Mouse (Mus musculus) layer of hippocampus, adult 9-10 months (tissue): ENCODE data around the gene Prpf18.
"Not testable (repeated sequence)": the region's sequence is repeated elsewhere in the genome, so short reads cannot be mapped to it uniquely, and the experiment has no call there.

Experiments used
- DNase-seq: peaks from one replicate; pipeline ENCODE4 v3.0.0; 2022; ENCODE audit warnings: low spot score

The Prpf18 gene

DNA sequence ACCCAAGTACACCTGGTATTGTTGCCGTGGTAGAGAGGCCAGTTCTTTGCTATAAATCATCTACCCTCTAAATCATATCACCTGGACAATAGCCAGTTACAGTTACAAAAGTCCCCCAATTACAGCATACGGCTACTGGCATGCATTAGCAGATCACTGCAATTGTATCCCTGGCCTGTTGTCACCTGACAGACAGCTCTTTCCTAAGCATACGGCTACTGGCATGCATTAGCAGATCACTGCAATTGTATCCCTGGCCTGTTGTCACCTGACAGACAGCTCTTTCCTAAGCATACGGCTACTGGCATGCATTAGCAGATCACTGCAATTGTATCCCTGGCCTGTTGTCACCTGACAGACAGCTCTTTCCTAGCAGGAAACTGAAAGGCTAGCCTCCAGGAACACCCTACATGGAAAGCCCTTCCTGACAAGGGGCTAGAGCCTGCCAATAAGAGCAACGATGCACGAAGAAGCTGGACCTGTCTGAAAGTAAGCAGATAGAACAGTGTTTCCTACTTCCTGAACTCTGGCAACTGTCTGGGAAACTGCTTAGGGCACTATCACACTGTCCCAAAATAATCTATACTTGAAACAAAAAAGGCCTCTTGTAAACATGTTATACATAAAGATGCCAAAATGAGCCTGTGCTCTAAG is 37.5 kb downstream of the Prpf18 start:
- DNase-seq = not testable (repeated sequence)

DNA sequence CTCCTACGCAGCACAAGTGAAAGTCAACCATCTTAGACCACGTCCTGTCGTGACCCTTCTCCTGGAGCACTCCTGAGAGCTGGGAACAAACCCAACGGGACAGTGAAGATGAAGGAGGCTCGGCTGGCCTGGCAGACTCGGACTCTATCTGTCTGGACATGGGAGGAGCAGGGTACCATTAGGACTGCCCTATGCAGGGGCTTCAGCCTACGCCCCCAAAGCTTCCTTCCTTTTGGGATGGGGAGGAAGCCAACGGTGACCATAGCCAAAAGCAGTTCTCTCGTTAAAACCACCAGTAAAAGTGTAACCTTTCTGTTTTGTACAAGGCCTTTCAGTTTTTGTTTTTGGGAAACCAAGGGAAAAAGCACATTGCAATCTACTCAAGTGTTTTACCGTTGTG is 40.2 kb downstream of the Prpf18 start:
- DNase-seq = no peak

DNA sequence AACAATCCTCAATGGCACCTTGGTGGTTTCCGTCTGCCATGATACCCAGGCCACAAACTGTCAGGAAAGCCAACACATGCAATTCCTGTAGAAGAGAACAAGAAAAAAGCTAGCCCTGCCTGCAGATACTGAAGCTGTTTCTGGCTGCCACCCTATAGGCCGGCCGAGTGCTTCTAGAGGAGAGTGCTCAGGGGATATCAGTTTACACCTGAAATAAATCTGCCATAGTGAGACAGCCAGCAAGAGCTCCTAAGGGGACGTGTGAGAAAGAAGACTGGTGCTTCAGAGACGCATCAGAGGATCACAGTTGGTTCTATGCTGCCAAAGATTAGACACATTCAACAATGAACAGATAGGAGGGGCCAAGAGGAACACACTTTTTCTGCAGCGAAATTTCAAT is 40.6 kb downstream of the Prpf18 start:
- no peak for DNase-seq

DNA sequence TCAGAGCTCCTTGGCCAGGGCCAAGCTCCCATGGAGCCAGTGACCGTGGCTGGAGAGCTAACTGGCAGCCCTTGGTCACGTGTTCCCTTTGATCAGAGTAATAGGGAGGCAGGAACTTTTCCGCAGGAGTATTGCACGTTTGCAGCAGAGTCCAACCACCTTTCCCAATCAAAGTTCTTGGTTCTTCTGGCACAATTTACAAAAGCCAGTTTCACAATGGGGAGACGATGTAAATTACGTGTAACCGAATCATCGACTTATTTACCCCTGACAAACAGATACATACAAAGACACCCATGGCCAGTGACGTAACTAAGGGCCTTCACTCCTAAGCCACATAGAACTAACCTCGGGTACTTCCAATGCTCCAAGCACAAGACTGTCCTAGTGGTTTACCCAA is 42.5 kb downstream of the Prpf18 start:
- DNase-seq = no peak

DNA sequence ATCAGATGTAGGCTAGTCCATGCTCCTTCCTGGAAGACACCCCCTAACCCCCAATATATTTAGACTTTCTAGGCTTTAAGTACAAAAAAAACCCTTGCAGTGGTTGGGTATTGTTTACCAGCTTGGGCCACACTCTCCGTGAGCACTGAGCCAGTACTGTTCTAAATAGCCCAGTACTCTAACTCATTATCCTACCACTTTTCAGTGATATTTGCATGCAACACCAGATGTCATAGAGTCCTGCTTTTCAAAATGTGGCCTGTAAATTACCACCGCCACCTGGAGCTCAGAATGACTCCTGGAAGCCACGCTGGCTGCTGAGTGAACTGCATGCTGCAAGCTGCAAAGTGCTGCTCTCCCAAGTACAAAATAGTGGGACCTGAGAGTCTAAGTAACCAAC is 43.7 kb downstream of the Prpf18 start:
- no peak for DNase-seq

DNA sequence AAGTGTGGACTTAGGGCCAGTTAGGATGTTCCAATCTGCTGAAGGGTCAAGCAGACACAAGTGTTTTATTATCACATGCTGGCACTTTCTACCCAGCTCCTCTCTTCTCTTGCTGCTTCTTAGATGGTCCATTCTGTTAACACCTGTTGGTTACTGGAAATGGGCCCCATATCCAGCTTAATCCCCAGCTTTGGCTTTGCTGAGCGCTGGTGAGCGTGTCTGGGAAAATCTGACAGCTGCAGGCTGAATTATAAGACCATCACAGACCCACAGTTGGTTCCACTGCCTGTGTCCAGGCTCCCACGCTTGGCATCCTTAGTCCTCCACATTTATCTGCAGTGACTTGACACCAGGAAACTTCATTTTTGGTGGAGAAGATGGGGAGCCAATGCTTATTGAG is 45.4 kb downstream of the Prpf18 start:
- DNase-seq = no peak

DNA sequence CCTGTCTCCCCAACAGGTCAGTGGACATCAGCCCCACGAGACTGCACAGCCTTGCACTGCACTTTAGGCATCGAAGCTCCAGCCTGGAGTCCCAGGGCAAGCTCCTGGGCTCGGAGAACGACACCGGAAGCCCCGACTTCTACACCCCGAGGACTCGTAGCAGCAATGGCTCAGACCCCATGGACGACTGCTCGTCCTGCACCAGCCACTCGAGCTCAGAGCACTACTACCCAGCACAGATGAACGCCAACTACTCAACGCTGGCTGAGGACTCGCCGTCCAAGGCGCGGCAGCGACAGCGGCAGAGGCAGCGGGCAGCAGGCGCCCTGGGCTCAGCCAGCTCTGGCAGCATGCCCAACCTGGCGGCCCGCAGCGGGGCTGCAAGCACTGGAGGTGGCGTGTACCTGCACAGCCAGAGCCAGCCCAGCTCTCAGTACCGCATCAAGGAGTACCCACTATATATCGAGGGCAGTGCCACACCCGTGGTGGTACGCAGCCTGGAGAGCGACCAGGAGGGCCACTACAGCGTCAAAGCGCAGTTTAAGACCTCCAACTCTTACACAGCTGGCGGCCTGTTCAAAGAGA is 48.5 kb downstream of the Prpf18 start:
- DNase-seq = no peak

DNA sequence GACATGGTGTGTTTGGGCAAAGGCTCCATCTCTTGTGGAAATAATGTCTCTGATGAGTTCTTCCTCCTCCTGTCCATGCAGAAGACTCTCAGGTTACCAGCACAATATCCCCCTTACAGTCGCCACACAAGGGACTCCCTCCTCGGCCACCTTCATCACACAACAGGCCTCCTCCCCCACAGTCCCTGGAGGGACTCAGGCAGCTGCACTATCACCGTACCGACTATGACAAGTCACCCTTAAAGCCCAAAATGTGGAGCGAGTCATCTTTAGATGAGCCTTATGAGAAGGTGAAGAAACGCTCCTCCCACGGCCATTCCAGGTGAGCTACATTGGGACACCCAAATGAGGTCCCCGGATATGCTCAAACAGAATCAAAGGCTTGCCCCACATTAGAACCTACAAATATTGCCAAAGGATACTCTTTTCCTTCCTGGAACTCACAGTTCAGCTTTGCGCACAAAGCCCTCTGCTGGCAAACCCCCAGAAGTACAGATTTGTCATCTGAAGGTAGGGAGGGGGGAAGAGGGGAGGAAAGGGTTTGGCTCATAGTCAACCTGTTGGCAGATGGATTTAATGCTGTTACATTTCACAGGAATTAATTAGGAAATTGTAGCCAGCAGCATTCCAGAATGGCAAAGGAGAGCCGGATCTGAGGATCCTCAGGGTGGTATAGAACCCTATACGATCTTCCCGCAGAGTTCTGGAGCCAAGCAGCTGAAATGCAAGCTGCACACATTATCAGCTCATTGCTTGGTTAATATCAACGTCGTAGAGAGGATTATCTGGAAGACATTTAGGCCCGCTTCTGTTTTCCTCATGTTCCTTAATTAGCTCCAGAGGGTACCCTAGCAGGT is 50.7 kb downstream of the Prpf18 start:
- DNase-seq = peak; percentile 57

DNA sequence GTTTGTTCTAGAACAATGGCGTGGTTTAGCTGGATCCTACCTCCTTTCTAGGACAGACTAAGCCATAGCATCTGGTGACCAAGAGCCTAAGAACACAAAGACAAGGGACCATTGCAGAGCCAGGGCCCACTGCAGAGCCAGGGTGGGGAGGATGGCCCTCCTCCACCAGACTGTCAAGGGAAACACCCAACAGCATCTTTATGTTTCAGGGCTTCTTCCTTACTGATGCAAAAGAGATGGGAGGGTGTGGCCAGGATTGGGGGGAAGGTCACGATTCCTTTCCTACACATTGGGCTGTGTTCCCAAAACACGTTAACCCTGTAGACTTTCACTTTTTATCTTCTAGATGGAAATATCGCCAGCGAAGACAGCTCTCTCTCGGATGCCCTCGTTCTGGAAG is 54.9 kb downstream of the Prpf18 start:
- DNase-seq = no peak

DNA sequence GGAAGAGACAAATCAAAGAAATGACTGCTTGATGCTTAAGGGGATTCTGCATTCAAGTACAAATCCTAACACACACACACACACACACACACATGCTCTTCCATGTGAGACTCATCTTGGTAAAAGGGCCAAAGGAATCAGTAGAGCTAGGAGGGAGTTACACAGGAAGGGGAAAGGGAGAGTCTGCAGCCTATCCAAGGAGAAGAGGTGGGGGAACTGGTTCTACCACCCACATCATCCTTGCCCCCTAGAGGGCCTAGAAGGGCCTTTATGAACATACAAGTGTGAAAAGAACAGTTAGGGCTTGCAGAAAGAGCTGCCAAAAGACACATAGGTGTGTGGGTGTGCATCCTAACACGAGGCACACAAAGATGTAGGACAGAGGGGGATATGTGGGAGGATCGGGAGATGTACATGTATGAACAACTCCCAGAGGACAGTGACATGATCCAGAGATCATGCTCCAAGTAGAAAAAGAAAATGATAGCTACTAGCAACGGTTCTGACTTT is 58.0 kb downstream of the Prpf18 start:
- no peak for DNase-seq

DNA sequence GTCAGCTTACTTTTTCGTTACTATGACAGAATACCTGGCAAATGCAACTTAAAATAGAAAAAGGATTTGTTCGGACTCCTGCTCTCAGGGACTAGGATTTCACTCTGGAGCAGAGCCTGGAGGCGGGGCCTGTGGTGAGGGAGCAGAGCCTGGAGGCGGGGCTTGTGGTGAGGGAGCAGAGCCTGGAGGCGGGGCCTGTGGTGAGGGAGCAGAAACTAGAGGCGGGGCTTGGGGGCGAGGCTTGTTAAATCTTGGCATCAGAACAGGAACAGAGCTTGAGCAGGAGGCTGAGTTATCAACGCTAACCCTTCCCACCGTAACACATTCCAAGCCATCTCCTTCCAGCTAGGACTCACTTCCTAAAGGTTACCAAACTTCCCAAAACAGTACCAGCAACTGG is 58.5 kb downstream of the Prpf18 start:
- no peak for DNase-seq

DNA sequence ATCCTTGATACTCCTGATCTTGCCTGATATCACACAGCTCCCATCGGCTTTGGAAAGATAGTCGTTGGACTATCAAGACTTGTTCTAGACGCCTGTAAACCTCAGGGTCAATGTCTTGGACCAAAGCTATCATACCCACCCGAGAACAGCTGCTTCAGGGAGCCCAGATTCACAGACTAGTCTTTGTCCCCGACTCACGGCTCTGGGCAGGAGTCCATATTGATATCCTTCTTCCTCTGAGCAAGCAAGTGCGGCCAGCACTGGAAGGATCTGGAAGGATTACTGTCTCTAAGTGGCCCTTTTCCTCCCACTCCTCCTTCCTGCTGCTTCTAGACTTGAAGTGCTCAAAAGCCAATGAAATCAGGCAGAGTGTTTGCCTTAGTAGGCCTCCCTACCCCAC is 59.2 kb downstream of the Prpf18 start:
- DNase-seq = no peak

DNA sequence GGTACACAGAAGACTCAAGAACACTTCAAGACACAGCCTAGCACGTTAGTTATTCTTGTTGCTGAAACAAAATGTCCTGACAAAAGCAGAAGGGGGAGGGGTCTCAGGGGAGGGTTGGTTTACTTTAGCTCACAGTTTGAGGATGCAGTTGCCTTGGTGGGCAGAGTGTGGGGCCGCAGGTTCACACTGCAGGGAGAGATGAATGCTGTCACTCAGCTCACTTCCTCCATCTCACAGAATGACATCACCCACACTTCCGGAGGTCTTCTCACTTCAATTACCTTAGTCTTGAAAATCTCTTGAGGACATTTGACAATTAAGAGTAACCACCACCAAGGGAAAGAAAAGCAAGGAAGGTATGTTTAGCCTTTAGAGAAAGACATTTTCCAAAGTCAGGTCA is 60.3 kb downstream of the Prpf18 start:
- DNase-seq = no peak

DNA sequence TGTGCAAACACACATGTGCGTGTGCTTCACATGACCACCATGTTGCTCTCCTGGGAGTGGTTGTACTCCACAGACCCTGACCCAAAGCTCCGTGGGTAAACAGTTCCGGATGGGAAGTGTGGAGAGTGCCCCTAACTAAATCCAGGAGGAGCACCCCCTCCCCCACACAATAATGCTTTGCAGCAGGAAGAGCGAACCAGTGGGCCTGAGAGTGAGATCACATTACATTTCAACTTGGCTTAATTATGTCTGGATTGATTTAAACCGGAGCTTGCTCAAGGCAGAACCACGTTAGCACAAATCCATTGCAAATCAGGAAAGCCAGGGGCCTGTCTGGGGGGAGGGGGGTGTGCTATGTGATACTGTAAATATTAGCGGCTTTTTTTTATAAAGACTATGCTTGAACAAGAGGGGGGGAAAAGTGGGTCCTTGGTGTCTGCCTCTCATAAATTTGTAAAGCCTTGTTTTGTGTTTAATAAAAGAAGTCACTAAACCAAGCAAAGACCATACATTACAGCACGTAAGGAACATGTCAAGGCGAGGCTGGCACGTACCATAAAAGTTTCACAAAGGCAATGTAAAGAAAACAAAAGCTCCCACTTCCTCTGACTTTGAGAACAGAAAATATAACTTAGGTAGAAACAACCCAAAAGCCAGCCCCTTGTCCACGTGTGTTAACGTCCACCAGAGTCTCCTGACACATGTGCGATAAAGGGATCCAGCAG is 64.1 kb downstream of the Prpf18 start:
- DNase-seq = no peak

DNA sequence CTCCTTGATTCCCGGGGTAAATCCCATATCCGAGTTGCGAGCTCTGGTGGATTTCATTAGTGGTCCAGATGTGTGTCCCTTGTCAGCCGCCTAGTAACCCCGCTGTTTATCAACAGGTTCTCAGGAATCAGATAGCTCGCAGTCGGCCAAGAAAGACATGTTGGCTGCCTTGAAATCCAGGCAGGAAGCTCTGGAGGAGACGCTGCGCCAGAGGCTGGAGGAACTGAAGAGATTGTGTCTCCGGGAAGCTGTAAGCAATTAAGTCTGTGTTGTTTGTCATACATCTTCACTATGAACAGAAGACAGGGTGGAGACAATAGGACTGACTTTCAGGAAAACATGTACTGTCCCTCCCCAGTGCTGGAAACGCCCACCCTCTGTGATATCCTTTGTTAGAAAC is 65.7 kb downstream of the Prpf18 start:
- no peak for DNase-seq

DNA sequence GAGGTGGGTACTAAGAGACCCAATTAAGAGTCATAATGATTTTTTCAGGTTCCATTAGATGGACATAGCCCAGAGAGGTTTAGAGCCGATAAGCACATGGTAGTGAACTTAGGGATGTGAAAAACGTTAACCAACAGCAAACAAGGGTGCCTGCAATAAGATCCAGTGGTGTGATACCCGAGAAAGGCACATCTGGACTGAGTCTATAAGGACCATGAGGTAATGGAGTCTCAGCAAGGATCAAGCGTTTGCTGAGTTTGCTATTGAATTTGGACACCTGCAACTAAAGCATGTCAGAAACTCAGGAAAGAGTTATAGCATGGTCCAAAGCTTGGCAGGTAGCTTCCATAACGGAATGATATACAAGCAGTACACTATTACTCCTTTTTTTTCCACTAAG is 67.7 kb downstream of the Prpf18 start:
- no peak for DNase-seq

DNA sequence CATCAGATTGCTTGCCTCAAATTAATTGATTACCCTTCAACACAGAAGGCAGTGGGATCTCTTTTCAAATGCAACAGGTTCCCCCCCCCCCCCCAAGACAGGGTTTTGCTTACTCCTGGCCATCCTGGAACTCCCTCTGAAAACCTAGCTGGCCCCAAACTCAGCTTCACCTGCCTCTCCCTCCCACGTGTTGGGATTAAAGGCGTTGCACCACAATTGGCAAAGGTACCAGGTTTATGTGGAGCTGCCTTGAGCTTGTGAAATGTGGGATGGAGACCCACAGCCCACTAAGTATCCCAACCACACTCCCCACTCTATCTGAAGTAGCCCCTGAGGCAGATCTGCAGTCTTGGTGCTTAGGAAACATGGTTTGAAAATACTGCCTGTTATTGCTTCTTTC is 69.0 kb downstream of the Prpf18 start:
- DNase-seq = no peak

DNA sequence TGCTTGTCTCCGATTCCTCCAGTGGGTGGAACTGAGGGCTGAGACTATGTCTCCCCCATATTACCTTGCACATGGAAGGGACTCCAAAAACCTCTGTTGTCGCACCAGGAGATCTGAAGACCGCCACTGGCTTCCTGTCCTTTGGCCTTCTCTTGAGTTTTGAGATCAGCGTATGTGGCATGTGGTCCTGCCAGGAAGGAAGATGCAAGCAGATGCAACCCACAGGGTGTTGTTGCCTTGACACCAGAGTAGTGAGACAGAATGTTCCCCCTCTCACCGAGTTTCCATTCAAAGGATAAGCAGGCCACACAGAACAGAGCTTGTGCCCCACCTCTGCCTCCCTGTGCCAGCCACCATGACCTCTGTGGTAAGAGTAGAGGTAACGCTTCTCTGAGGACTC is 71.2 kb downstream of the Prpf18 start:
- DNase-seq = no peak

DNA sequence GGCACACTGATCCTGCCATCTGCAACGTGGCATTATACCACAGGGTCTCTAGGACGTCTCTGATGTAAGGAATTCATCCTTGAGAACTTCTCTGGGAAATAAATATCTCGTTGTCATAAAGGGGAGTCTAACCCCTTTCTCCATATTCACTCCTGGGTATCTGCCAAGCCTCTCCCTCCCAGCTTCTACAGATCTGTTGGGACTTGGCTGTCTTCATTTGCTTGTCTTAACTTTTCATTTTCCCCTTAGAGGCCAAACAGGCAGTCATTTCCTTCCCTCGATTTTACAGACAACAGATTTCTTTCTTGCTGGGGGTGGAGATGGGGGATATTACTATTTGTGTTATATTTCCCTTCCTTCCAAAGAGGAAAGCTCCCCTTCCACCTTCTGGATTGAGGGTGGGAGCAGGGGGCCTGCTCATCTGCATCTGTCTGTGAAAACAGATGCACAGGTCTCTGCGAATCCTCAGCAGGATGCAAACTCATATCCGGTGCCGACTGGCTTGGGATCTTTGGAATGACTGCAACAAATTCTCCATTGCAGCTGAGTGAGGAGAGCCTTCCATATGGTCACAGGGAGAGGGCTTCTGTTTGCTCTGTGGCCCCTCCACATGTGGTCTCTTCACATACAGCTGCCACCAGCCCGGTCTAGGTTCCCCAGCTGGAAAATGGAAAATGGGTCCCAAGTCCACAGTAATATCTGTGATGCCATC is 72.4 kb downstream of the Prpf18 start:
- DNase-seq = no peak

DNA sequence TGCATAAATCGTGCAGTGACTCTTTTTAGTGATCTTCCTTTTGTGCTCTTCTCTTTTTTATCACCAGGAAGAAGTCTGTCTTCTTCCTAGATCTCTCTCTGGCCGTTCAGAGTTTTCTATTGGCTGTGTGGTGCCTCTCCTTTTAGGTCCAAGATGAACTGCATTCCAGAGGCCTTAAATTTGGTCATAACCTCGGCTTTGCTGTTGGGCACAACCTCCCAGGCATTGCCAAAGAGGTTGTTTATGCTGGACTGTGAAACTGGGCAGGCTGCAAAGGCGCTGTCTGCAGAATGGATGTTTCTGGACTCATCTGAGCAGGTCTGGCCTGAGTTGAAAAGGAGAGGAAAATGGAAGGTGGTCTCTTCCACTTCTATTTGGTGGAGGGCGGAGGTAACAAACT is 73.6 kb downstream of the Prpf18 start:
- no peak for DNase-seq

DNA sequence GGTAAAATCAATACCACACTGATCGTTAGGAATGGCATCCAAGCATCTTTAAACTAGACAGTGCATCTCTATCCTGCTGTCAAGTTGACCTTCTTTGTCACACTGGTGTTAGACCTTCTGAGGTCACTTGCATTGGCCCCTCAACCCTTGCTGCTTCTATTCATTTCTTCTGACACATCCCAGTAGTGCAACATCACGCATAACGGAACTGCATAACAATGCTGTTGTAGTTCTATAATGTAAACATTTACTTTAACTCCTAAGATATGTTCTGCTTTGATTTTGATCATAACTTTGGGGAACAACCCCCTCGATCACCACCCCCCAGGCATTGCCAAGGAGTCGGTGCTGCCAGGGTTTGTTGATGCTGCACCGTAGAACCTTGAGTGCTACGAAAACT is 75.9 kb downstream of the Prpf18 start:
- DNase-seq = no peak

DNA sequence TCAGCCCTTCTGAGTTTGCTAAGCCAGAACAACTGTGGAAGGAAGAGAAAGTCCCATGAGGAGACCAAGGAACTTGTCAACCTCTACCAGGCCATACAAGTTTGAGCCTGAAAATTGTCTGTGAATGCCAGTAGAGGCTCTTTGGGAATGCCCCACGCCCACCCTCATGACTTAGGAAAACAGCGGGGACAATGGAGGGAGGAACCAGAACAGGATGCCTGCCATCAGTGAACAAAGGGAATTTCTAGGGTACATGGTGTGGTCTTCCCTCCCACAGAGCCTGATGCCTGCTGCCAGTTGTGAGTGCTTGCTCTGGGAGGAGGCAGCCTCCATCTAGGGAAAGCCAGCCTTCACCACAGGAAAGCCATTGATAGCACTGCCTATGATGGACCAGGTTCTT is 76.8 kb downstream of the Prpf18 start:
- DNase-seq = no peak
